Mouse (Mus musculus): ENCODE measurements at regions not wholly inside any gene's neighbourhood (a gene's known extent, or its start where the extent isn't known, plus 50 kb on each side); places are given as distances from the start of the nearest gene placed in this dataset.

GRCm38 (mm10) chr7:137841456-137842100 is 404.2 kb downstream of the Glrx3 start:
- Histone ChIP-seq H3K4me3 (replicated peaks) (no peak overlapping the region), H3K27me3 (ENCODE audit: control insufficient read depth) (no peaks in the 10 kb centered on the region), H3K4me1 (ENCODE audit: control insufficient read depth) (no peaks in the 10 kb centered on the region), H3K36me3 (ENCODE audit: control insufficient read depth) (no peaks in the 10 kb centered on the region), H3K9me3 (ENCODE audit: control insufficient read depth, low read length) (peaks cover 2% of the 10 kb centered on the region; the same call in 1 of the 2 replicates)
- TF ChIP-seq TAL1 (IDR thresholded peaks at IDR 0.05; ENCODE audit: low read length) (no peak), GATA1 (IDR thresholded peaks at IDR 0.05; ENCODE audit: low read length) (no peak)

GRCm38 (mm10) chr7:137847856-137848255 is 410.4 kb downstream of the Glrx3 start:
- Histone ChIP-seq H3K9me3 (ENCODE audit: control insufficient read depth, low read length) (peaks cover 6% of the 10 kb centered on the region), H3K27me3 (ENCODE audit: control insufficient read depth) (no peaks in the 10 kb centered on the region), H3K4me3 (replicated peaks) (no peak overlapping the region), H3K36me3 (ENCODE audit: control insufficient read depth) (no peaks in the 10 kb centered on the region), H3K4me1 (ENCODE audit: control insufficient read depth) (no peaks in the 10 kb centered on the region)
- TF ChIP-seq GATA1 (IDR thresholded peaks at IDR 0.05; ENCODE audit: low read length) (no peak), TAL1 (IDR thresholded peaks at IDR 0.05; ENCODE audit: low read length) (no peak)

GRCm38 (mm10) chr7:137851061-137851460 is 413.6 kb downstream of the Glrx3 start:
- no peaks in the 10 kb centered on the region for H3K36me3 ChIP-seq (ENCODE audit: control insufficient read depth)
- peaks cover 6% of the 10 kb centered on the region for H3K9me3 ChIP-seq (ENCODE audit: control insufficient read depth, low read length)
- no peaks in the 10 kb centered on the region for H3K4me1 ChIP-seq (ENCODE audit: control insufficient read depth)
- no peak overlapping the region for H3K4me3 ChIP-seq (replicated peaks)
- no peak for TF ChIP-seq GATA1 (IDR thresholded peaks at IDR 0.05; ENCODE audit: low read length)
- no peak for TF ChIP-seq TAL1 (IDR thresholded peaks at IDR 0.05; ENCODE audit: low read length)
- no peaks in the 10 kb centered on the region for H3K27me3 ChIP-seq (ENCODE audit: control insufficient read depth)

- TF ChIP-seq TAL1 (IDR thresholded peaks at IDR 0.05; ENCODE audit: low read length) (no peak), GATA1 (IDR thresholded peaks at IDR 0.05; ENCODE audit: low read length) (no peak)
- no peaks in the 10 kb centered on the region for H3K36me3 ChIP-seq (ENCODE audit: control insufficient read depth)
- H3K27me3 ChIP-seq (ENCODE audit: control insufficient read depth) = no peaks in the 10 kb centered on the region
- peaks cover 7% of the 10 kb centered on the region for H3K9me3 ChIP-seq (ENCODE audit: control insufficient read depth, low read length)
- H3K4me1 ChIP-seq (ENCODE audit: control insufficient read depth) = no peaks in the 10 kb centered on the region
- H3K4me3 ChIP-seq (replicated peaks) = no peak overlapping the region
These were observed 422.3 kb downstream of the Glrx3 start for GRCm38 (mm10) chr7:137859681-137860080.

- H3K4me3 ChIP-seq (replicated peaks) = no peak overlapping the region
- TF ChIP-seq TAL1 (IDR thresholded peaks at IDR 0.05; ENCODE audit: low read length) (no peak), GATA1 (IDR thresholded peaks at IDR 0.05; ENCODE audit: low read length) (no peak)
- H3K36me3 ChIP-seq (ENCODE audit: control insufficient read depth) = no peaks in the 10 kb centered on the region
- no peaks in the 10 kb centered on the region for H3K27me3 ChIP-seq (ENCODE audit: control insufficient read depth)
- H3K4me1 ChIP-seq (ENCODE audit: control insufficient read depth) = no peaks in the 10 kb centered on the region
- peaks cover 11% of the 10 kb centered on the region for H3K9me3 ChIP-seq (ENCODE audit: control insufficient read depth, low read length)
These were observed 423.1 kb downstream of the Glrx3 start for GRCm38 (mm10) chr7:137860520-137860919.

- TF ChIP-seq TAL1 (IDR thresholded peaks at IDR 0.05; ENCODE audit: low read length) (no peak), GATA1 (IDR thresholded peaks at IDR 0.05; ENCODE audit: low read length) (no peak)
- H3K27me3 ChIP-seq (ENCODE audit: control insufficient read depth) = no peaks in the 10 kb centered on the region
- H3K4me3 ChIP-seq (replicated peaks) = no peak overlapping the region
- H3K9me3 ChIP-seq (ENCODE audit: control insufficient read depth, low read length) = peaks cover 31% of the 10 kb centered on the region
- H3K4me1 ChIP-seq (ENCODE audit: control insufficient read depth) = no peaks in the 10 kb centered on the region
- H3K36me3 ChIP-seq (ENCODE audit: control insufficient read depth) = no peaks in the 10 kb centered on the region
These were observed 427.5 kb downstream of the Glrx3 start for GRCm38 (mm10) chr7:137864912-137865311.

GRCm38 (mm10) chr7:137865457-137865856 is 428.0 kb downstream of the Glrx3 start:
- H3K4me3 ChIP-seq (replicated peaks) = no peak overlapping the region
- TF ChIP-seq TAL1 (IDR thresholded peaks at IDR 0.05; ENCODE audit: low read length) = no peak
- no peak for TF ChIP-seq GATA1 (IDR thresholded peaks at IDR 0.05; ENCODE audit: low read length)
- H3K27me3 ChIP-seq (ENCODE audit: control insufficient read depth) = no peaks in the 10 kb centered on the region
- H3K4me1 ChIP-seq (ENCODE audit: control insufficient read depth) = no peaks in the 10 kb centered on the region
- H3K36me3 ChIP-seq (ENCODE audit: control insufficient read depth) = no peaks in the 10 kb centered on the region
- H3K9me3 ChIP-seq (ENCODE audit: control insufficient read depth, low read length) = peaks cover 31% of the 10 kb centered on the region

- TF ChIP-seq TAL1 (IDR thresholded peaks at IDR 0.05; ENCODE audit: low read length) = no peak
- TF ChIP-seq GATA1 (IDR thresholded peaks at IDR 0.05; ENCODE audit: low read length) = no peak
- Histone ChIP-seq H3K4me1 (ENCODE audit: control insufficient read depth) (no peaks in the 10 kb centered on the region), H3K27me3 (ENCODE audit: control insufficient read depth) (no peaks in the 10 kb centered on the region), H3K9me3 (ENCODE audit: control insufficient read depth, low read length) (peaks cover 29% of the 10 kb centered on the region), H3K4me3 (replicated peaks) (no peak overlapping the region), H3K36me3 (ENCODE audit: control insufficient read depth) (no peaks in the 10 kb centered on the region)
These were observed 429.5 kb downstream of the Glrx3 start for GRCm38 (mm10) chr7:137866880-137867279.

GRCm38 (mm10) chr7:137868501-137868900 is 431.1 kb downstream of the Glrx3 start:
- Histone ChIP-seq H3K9me3 (ENCODE audit: control insufficient read depth, low read length) (peaks cover 29% of the 10 kb centered on the region), H3K36me3 (ENCODE audit: control insufficient read depth) (no peaks in the 10 kb centered on the region), H3K4me1 (ENCODE audit: control insufficient read depth) (no peaks in the 10 kb centered on the region)

GRCm38 (mm10) chr7:137875306-137875705 is 437.9 kb downstream of the Glrx3 start:
- H3K27me3 ChIP-seq (ENCODE audit: control insufficient read depth) = no peaks in the 10 kb centered on the region
- no peaks in the 10 kb centered on the region for H3K4me1 ChIP-seq (ENCODE audit: control insufficient read depth)
- H3K36me3 ChIP-seq (ENCODE audit: control insufficient read depth) = no peaks in the 10 kb centered on the region
- no peak for TF ChIP-seq TAL1 (IDR thresholded peaks at IDR 0.05; ENCODE audit: low read length)
- no peak for TF ChIP-seq GATA1 (IDR thresholded peaks at IDR 0.05; ENCODE audit: low read length)
- H3K9me3 ChIP-seq (ENCODE audit: control insufficient read depth, low read length) = peaks cover 29% of the 10 kb centered on the region
- H3K4me3 ChIP-seq (replicated peaks) = no peak overlapping the region

More at GRCm38 (mm10) chr7:137868501-137868900, 431.1 kb downstream of the Glrx3 start:
- TF ChIP-seq GATA1 (IDR thresholded peaks at IDR 0.05; ENCODE audit: low read length) = no peak
- H3K27me3 ChIP-seq (ENCODE audit: control insufficient read depth) = no peaks in the 10 kb centered on the region
- no peak overlapping the region for H3K4me3 ChIP-seq (replicated peaks)
